Mouse (Mus musculus) thymus, adult 2 months (tissue): Measurements from ENCODE around the gene Synpo2. TPM values are rescaled to one million over a fixed set of nuclear protein-coding genes. Genes with fewer than 3 reads are reported as not detected.

Experiments used
- DNase-seq: peaks from one replicate; pipeline ENCODE4 v3.0.0; 2021
- H3K27ac ChIP-seq: fragments of 200-500 bp; 2 replicates; pipeline ENCODE4 v1.5.1; 2012; ENCODE audit warnings: low read length, control low read depth; ENCODE audit not compliant: control insufficient read depth, insufficient read depth
- H3K27me3 ChIP-seq: fragments of 200-500 bp; 2 replicates; pipeline ENCODE4 v1.6.1; 2012; ENCODE audit warnings: mild to moderate bottlenecking, low read length, moderate library complexity, mixed read lengths; ENCODE audit not compliant: control insufficient read depth, insufficient read depth
- H3K36me3 ChIP-seq: fragments of 200-500 bp; 2 replicates; pipeline ENCODE4 v1.6.1; 2012; ENCODE audit warnings: mild to moderate bottlenecking, low read length, moderate library complexity; ENCODE audit not compliant: control insufficient read depth, insufficient read depth
- H3K4me1 ChIP-seq: fragments of 200-500 bp; replicated peaks from 2 replicates; pipeline ENCODE4 v1.6.1; 2012; ENCODE audit warnings: low read length; ENCODE audit not compliant: control insufficient read depth, insufficient read depth
- H3K4me3 ChIP-seq: fragments of 200-500 bp; 2 replicates; pipeline ENCODE4 v1.5.1; 2012; ENCODE audit warnings: mild to moderate bottlenecking, low read length, control low read depth, moderate library complexity; ENCODE audit not compliant: control insufficient read depth, insufficient read depth
- CTCF ChIP-seq: fragments of 200-500 bp; IDR thresholded peaks from 2 replicates; pipeline ENCODE4 v1.5.1; 2012; ENCODE audit warnings: mild to moderate bottlenecking, control low read depth, low read length, moderate library complexity, borderline replicate concordance; ENCODE audit not compliant: control insufficient read depth, poor library complexity, insufficient read depth; ENCODE audit errors: extremely low read depth
- POLR2A ChIP-seq: fragments of 200-500 bp; IDR thresholded peaks from 2 replicates; pipeline ENCODE4 v1.6.1; 2012; ENCODE audit warnings: mild to moderate bottlenecking, low read length, control low read depth, moderate library complexity; ENCODE audit not compliant: control insufficient read depth, poor library complexity, insufficient read depth; ENCODE audit errors: extremely low read depth
- WGBS: fragments of 180-500 bp; shearing (Covaris S2); methylation state at CpG from one replicate; pipeline ENCODE4 v1.1.7; 2018; 5-methylcytosine and 5-hydroxymethylcytosine counted together
- polyA plus RNA-seq: library from polyadenylated mRNA; depleted of rRNA; stranded (reverse); fragments of >200 nt; gene quantifications from 2 replicates; pipeline ENCODE4 v1.2.3, GENCODE M21; 2012

The Synpo2 gene
- polyA plus RNA-seq, 1 experiment: 8.7 TPM

DNA sequence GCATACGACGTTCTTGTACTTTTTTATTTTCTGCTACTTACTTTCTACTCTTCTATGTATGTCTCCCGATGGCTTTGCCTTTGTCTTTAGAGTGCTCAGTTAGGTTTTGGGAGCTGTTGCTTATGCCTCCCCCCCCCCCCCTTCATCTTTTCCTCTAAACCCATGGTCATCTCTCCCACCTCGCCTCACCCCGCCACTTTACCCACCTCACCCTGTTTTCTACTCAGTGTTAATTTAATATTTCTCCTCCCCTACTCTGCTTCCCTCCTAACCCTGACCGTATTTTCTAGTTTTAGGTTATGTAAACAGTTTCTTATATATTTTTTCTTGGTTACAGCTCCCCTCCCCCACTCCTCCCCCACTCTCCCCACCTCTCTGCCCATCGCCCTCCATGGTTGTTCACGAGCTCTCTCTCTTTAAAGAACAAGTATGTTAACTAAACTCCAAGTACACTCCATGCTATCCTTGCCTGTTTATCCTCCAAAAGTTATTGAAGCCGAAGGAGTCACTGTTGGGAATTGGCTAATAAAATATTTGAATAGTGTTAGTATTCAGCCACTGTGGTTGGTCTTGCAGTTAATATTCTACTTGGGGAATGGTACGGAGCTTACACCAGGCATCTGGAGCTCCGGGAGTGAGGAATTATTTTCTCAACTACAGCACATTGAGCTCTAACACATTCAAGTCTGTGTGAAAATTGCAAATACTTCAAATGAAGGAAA, 142.1 kb downstream of the Synpo2 start:
- Histone ChIP-seq H3K27ac (no peak overlapping the region), H3K36me3 (no peaks in the 10 kb centered on the region), H3K4me3 (no peak overlapping the region), H3K4me1 (peaks cover 7% of the 10 kb centered on the region), H3K27me3 (no peaks in the 10 kb centered on the region)
- TF ChIP-seq CTCF: no peak
- TF ChIP-seq POLR2A: no peak
- DNase-seq: no peak
- 92% methylated on average over 11 of the region's 11 CpGs for WGBS

DNA sequence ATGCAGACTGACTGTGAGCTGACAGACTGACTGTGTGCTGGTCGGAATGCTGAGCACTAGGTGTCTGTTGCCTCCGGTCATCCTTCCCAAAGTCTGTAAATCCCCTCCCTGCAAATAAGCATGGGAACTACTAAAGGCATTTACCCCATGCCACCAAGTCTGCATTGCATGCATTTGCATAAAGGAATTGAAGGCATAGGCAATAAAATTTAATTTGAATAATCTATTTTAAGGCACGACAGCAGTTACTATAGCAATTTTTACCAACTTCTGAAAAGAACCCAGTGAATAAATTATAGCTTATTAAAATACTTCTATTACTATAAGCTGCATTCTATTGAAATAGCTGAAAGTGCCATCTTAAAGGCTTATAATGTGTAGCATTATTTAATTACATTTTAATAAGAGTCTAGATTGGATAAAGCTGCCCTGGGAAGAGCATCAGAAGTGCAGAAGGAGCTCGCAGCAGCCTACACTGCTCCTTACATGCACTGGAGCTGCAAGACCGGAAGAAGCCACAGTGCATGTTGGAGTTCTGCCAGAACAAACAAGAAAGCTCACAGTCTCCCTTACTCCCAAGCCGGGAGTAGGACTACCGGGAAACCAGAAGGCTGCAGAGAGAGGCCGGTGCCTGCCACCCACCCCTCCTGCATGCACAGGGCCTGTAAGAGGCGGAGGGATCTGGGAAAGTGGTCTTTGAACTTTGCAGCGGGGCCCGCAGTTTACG, 142.9 kb downstream of the Synpo2 start:
- H3K27ac ChIP-seq: no peak overlapping the region
- no peak for DNase-seq

DNA sequence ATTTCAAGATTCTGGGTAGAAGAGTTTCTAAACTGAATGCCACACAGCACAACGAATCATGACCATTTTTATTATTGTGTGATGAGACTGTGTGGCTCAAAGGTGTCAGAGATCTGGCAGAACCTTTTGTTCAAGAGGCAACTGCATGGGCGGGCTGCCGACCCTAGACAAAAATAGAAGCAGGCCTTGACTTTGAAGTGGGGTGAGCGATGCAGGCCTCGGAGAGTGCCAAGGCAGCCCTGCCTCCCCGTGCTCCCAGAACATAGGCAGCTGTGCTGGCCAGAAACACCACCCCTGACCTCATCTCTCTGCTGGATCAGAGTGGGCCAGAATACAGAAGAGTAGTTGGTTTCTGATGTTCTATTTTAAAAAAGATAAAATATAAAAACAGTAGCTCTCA, 143.5 kb downstream of the Synpo2 start:
- Histone ChIP-seq H3K4me3 (no peak overlapping the region), H3K27ac (0 out of 2 replicates have a peak overlapping the region, but pooled peaks have one; percentile 43), H3K27me3 (no peaks in the 10 kb centered on the region), H3K4me1 (peaks cover 7% of the 10 kb centered on the region), H3K36me3 (no peaks in the 10 kb centered on the region)
- no peak for DNase-seq
- no peak for TF ChIP-seq CTCF
- no peak for TF ChIP-seq POLR2A
- WGBS: 22% methylated on average over 6 of the region's 6 CpGs

More for the DNA sequence above, 142.9 kb downstream of the Synpo2 start:
- Histone ChIP-seq H3K27me3 (no peaks in the 10 kb centered on the region), H3K36me3 (no peaks in the 10 kb centered on the region), H3K4me1 (peaks cover 7% of the 10 kb centered on the region), H3K4me3 (no peak overlapping the region)
- 92% methylated on average over 12 of the region's 12 CpGs for WGBS
- TF ChIP-seq POLR2A: no peak
- TF ChIP-seq CTCF: no peak

DNA sequence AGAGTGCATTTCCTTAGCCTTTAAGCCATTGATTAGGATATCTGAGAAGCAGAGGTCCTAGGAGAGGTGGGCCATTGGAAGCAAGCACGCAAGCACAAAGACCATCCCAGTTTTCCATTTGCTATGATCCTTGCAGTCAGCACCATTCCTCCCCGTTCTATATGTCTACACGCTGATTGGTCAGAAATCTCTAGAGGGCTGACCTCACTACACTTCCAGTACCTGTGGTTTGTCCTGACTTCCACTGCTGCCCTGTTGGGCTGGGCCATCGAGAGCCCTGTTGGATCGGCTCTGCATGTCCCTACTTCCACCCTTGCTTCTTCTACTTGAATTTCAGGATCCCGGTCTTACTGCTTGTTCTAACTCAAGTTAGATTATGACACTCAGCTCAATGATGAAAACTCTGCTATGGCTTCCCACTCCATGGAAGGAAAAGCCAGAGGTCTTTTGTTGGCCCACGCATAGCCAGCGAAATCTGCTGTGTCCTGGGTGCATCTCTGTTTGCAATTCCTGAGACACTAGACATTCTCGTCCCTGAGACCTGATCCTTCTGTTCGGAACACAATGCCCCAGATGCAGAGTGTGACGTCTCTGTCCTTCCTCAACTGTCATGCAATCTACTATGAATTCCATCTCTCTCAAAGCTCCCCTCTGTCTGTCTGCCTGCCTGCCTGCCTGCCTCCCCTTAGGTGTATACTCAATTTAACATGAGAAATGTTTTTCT, 146.5 kb downstream of the Synpo2 start:
- 96% methylated on average over 11 of the region's 11 CpGs for WGBS
- no peak for DNase-seq
- TF ChIP-seq POLR2A (no peak), CTCF (no peak)
- H3K27ac ChIP-seq: no peak overlapping the region
- no peak overlapping the region for H3K4me3 ChIP-seq
- no peaks in the 10 kb centered on the region for H3K27me3 ChIP-seq
- H3K36me3 ChIP-seq: no peaks in the 10 kb centered on the region
- H3K4me1 ChIP-seq: peaks cover 7% of the 10 kb centered on the region

DNA sequence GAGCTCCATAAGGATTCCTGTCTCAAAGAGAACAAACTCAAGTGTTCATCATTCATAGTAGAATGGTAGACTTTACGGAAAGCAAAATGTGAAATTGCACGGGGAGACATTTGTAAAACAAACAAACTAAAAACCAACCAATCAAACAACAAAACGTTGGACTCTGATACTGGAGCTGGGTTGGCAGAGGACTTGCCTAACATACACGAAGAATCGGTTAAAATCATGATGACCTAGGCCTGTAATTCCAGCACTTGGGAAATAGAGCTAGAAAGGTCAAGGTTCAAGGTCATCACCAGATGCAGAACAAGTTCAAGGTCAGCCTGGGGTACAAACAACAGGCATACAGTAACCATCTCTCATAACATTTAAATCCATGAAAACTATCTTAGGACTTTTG, 147.7 kb downstream of the Synpo2 start:
- Histone ChIP-seq H3K4me1 (peaks cover 7% of the 10 kb centered on the region), H3K36me3 (no peaks in the 10 kb centered on the region), H3K27me3 (no peaks in the 10 kb centered on the region), H3K4me3 (no peak overlapping the region), H3K27ac (no peak overlapping the region)
- TF ChIP-seq CTCF (no peak), POLR2A (no peak)
- 97% methylated on average over 5 of the region's 5 CpGs for WGBS
- DNase-seq: no peak

DNA sequence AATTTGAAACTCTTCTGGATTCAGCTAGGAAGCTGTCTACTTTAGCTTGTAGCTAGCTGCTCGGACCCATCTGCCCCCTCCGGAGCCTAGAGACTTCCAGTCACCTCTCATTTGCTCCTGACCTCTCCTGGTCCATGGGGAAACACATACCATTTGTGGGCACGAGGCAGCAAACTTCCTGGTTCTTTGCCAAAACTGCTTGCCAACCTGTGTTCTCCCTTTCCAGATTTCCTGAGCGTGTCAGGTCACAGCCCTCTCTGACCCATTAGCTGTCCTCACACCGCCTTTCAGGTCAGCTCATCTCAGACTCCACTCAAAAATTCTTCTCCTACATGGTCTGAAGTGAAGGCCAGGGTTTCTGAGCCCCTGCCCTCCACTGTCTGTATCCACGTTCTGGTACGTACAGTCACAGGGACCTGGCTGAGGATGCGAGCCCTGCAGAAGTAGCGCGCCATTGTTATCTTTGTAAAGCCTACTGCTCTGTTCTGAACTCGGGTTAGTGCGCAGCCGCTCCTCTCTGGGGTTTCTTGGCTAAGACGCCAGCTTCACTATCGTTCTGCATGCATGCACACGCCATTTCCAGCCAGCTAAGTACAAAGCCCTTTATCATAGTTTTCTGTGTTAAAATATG, 150.0 kb downstream of the Synpo2 start:
- WGBS: 92% methylated on average over 16 of the region's 16 CpGs
- DNase-seq: no peak
- H3K27ac ChIP-seq: no peak overlapping the region

More for the DNA sequence above, 150.0 kb downstream of the Synpo2 start:
- Histone ChIP-seq H3K4me3 (no peak overlapping the region), H3K36me3 (no peaks in the 10 kb centered on the region), H3K27me3 (no peaks in the 10 kb centered on the region), H3K4me1 (no peaks in the 10 kb centered on the region)
- no peak for TF ChIP-seq POLR2A
- no peak for TF ChIP-seq CTCF
